Mouse (Mus musculus) liver, embryonic 11.5 days (tissue): ENCODE measurements around the gene Camk1. TPM values are rescaled to one million over a fixed set of nuclear protein-coding genes. Genes with fewer than 3 reads are reported as not detected.
"Not testable (repeated sequence)": the region's sequence is repeated elsewhere in the genome, so short reads cannot be mapped to it uniquely, and the experiment has no call there.

Experiments
- ATAC-seq: fragments of 200-750 bp; cut with Nextera tagmentation; replicated peaks from 2 replicates; pipeline ENCODE4 v1.8.0; 2017; ENCODE audit warnings: moderate number of reproducible peaks, mild to moderate bottlenecking, moderate TSS enrichment, moderate library complexity; ENCODE audit not compliant: low FRiP score
- DNase-seq: peaks from one replicate; pipeline ENCODE4 v3.0.0-alpha.2; 2017; ENCODE audit warnings: low spot score
- H3K27ac ChIP-seq: fragments of 300-500 bp; sonication (generic); 2 replicates; pipeline ENCODE4 v1.5.1; 2014; ENCODE audit warnings: mild to moderate bottlenecking, low read depth, low read length, control low read depth
- H3K27me3 ChIP-seq: fragments of 300-500 bp; sonication (generic); replicated peaks from 2 replicates; pipeline ENCODE4 v1.6.1; 2014; ENCODE audit warnings: low read length, mixed read lengths; ENCODE audit not compliant: control insufficient read depth, insufficient read depth
- H3K36me3 ChIP-seq: fragments of 300-500 bp; sonication (generic); 2 replicates; pipeline ENCODE4 v1.6.1; 2014; ENCODE audit warnings: mild to moderate bottlenecking, low read length, moderate library complexity, mixed read lengths; ENCODE audit not compliant: control insufficient read depth, insufficient read depth
- H3K4me1 ChIP-seq: fragments of 300-500 bp; sonication (generic); replicated peaks from 2 replicates; pipeline ENCODE4 v1.6.1; 2014; ENCODE audit warnings: low read length, mixed read lengths; ENCODE audit not compliant: control insufficient read depth, insufficient read depth
- H3K4me2 ChIP-seq: fragments of 300-500 bp; sonication (generic); 2 replicates; pipeline ENCODE4 v1.6.1; 2014; ENCODE audit warnings: mild to moderate bottlenecking, control low read depth, moderate library complexity
- H3K4me3 ChIP-seq: fragments of 300-500 bp; sonication (generic); 2 replicates; pipeline ENCODE4 v1.5.1; 2014; ENCODE audit warnings: low read depth, low read length, control low read depth
- H3K9ac ChIP-seq: fragments of 300-500 bp; sonication (generic); 2 replicates; pipeline ENCODE4 v1.6.1; 2014; ENCODE audit warnings: low read depth, low read length, control low read depth
- H3K9me3 ChIP-seq: fragments of 300-500 bp; sonication (generic); 2 replicates; pipeline ENCODE4 v1.6.1; 2016; ENCODE audit warnings: low read length, inconsistent platforms, mixed read lengths; ENCODE audit not compliant: control insufficient read depth
- WGBS: fragments of 180-500 bp; shearing (Covaris S2); extraction: QIAGEN DNeasy Blood & Tissue Kit; methylation state at CpG from one replicate; pipeline ENCODE4 v1.1.7; 2014; 5-methylcytosine and 5-hydroxymethylcytosine counted together
- polyA plus RNA-seq: library from polyadenylated mRNA; unstranded; fragments of >200 nt; fragmentation: Nextera tagmentation; extraction: Ambion mirVana; gene quantifications from 2 replicates; pipeline ENCODE4 v1.2.1, GENCODE M21; 2014

The Camk1 gene
- polyA plus RNA-seq, 1 experiment from 2014 or later: 48.5 TPM

GRCm38 (mm10) chr6:113332734-113333133 lies 11.1 kb downstream of the Camk1 start:
- not testable (repeated sequence) for H3K4me2 ChIP-seq, DNase-seq, ATAC-seq, H3K4me1 ChIP-seq, H3K4me3 ChIP-seq, H3K9ac ChIP-seq, H3K27me3 ChIP-seq, H3K9me3 ChIP-seq, H3K27ac ChIP-seq
- WGBS: 76% methylated on average over 6 of the region's 6 CpGs
- H3K36me3 ChIP-seq: peaks cover 27% of the 10 kb centered on the region; the same call in 1 of the 2 replicates

GRCm38 (mm10) chr6:113331721-113332120 lies 12.1 kb downstream of the Camk1 start:
- no peak overlapping the region for H3K4me2 ChIP-seq
- 83% methylated on average over 11 of the region's 11 CpGs for WGBS
- no peak overlapping the region for H3K27ac ChIP-seq
- H3K4me1 ChIP-seq: peaks cover 5% of the 10 kb centered on the region
- no peaks in the 10 kb centered on the region for H3K9me3 ChIP-seq
- no peak for DNase-seq
- no peak for ATAC-seq
- no peaks in the 10 kb centered on the region for H3K27me3 ChIP-seq
- H3K9ac ChIP-seq: no peak overlapping the region
- no peak overlapping the region for H3K4me3 ChIP-seq
- H3K36me3 ChIP-seq: peaks cover 27% of the 10 kb centered on the region; the same call in 1 of the 2 replicates

- DNase-seq (no peak), ATAC-seq (no peak)
- Histone ChIP-seq H3K9ac (no peak overlapping the region), H3K4me1 (peaks cover 9% of the 10 kb centered on the region), H3K4me3 (no peak overlapping the region), H3K4me2 (no peak overlapping the region), H3K9me3 (no peaks in the 10 kb centered on the region), H3K36me3 (peaks cover 22% of the 10 kb centered on the region; the same call in 1 of the 2 replicates), H3K27me3 (no peaks in the 10 kb centered on the region), H3K27ac (no peak overlapping the region)
- 29% methylated on average over 2 of the region's 2 CpGs for WGBS
Observed at GRCm38 (mm10) chr6:113330547-113330946, 13.2 kb downstream of the Camk1 start.

- Histone ChIP-seq H3K9ac (no peak overlapping the region), H3K9me3 (no peaks in the 10 kb centered on the region), H3K4me3 (no peak overlapping the region), H3K36me3 (peaks cover 23% of the 10 kb centered on the region; the same call in 1 of the 2 replicates), H3K4me1 (peaks cover 12% of the 10 kb centered on the region), H3K27me3 (no peaks in the 10 kb centered on the region), H3K4me2 (no peak overlapping the region), H3K27ac (no peak overlapping the region)
- WGBS: 89% methylated on average over 1 of the region's 1 CpGs
- DNase-seq (no peak), ATAC-seq (no peak)
Observed at GRCm38 (mm10) chr6:113329396-113329795, 14.4 kb downstream of the Camk1 start.

- Histone ChIP-seq H3K27me3 (no peaks in the 10 kb centered on the region), H3K4me1 (peaks cover 12% of the 10 kb centered on the region), H3K4me2 (peak within 1 kb of the TSS; percentile 95), H3K9me3 (no peaks in the 10 kb centered on the region), H3K4me3 (peak within 1 kb of the TSS; percentile 75), H3K27ac (peak within 1 kb of the TSS; percentile 83), H3K9ac (peak within 1 kb of the TSS; percentile 70), H3K36me3 (peaks cover 29% of the 10 kb centered on the region)
- WGBS: under 1% methylated on average over 52 of the region's 52 CpGs
- DNase-seq (peak; percentile 99), ATAC-seq (peak; percentile 98)
Observed at GRCm38 (mm10) chr6:113326533-113327315, 17.1 kb downstream of the Camk1 start, which contains the start of gene Ogg1. Gene Ogg1 (plus strand): TSS chr6:113326972.

GRCm38 (mm10) chr6:113315972-113316371 lies 27.8 kb downstream of the Camk1 start:
- Histone ChIP-seq H3K9me3 (no peaks in the 10 kb centered on the region), H3K27me3 (no peaks in the 10 kb centered on the region), H3K36me3 (peaks cover 72% of the 10 kb centered on the region), H3K4me3 (no peak overlapping the region), H3K4me1 (no peaks in the 10 kb centered on the region), H3K4me2 (no peak overlapping the region), H3K9ac (no peak overlapping the region), H3K27ac (no peak overlapping the region)
- WGBS: 96% methylated on average over 3 of the region's 3 CpGs
- ATAC-seq (no peak), DNase-seq (no peak)

GRCm38 (mm10) chr6:113308141-113308540 lies 35.6 kb downstream of the Camk1 start:
- no peaks in the 10 kb centered on the region for H3K27me3 ChIP-seq
- peaks cover 14% of the 10 kb centered on the region for H3K36me3 ChIP-seq
- H3K9ac ChIP-seq: peak overlapping the region; percentile 97
- peak overlapping the region; percentile 89 for H3K4me3 ChIP-seq
- peak overlapping the region; percentile 95 for H3K27ac ChIP-seq
- WGBS: 22% methylated on average over 5 of the region's 5 CpGs
- ATAC-seq (no peak), DNase-seq (no peak)
- H3K4me2 ChIP-seq: peak overlapping the region; percentile 98
- H3K4me1 ChIP-seq: peaks cover 12% of the 10 kb centered on the region
- no peaks in the 10 kb centered on the region for H3K9me3 ChIP-seq

GRCm38 (mm10) chr6:113307481-113308121 lies 36.2 kb downstream of the Camk1 start:
- Histone ChIP-seq H3K27ac (peak overlapping the region; percentile 95), H3K4me1 (peaks cover 12% of the 10 kb centered on the region), H3K27me3 (no peaks in the 10 kb centered on the region), H3K4me2 (peak overlapping the region; percentile 98), H3K36me3 (peaks cover 10% of the 10 kb centered on the region), H3K9me3 (no peaks in the 10 kb centered on the region), H3K4me3 (peak overlapping the region; percentile 89), H3K9ac (peak overlapping the region; percentile 97)
- ATAC-seq (no peak), DNase-seq (no peak)
- WGBS: under 1% methylated on average over 33 of the region's 34 CpGs
